Mouse (Mus musculus) layer of hippocampus, adult 18-20 months (tissue): ENCODE results near the gene Ank2. TPM values are rescaled to one million over a fixed set of nuclear protein-coding genes. Genes with fewer than 3 reads are reported as not detected.
"Not testable (repeated sequence)": the region's sequence is repeated elsewhere in the genome, so short reads cannot be mapped to it uniquely, and the experiment has no call there.

ENCODE experiments used
- DNase-seq, 2 experiments: peaks; one replicate each; pipeline ENCODE4 v3.0.0; 2022; ENCODE audit warnings: low spot score in 2 of 2
- total RNA-seq, 2 experiments: library from RNA; stranded (reverse); gene quantifications; 2 replicates each; pipeline ENCODE4 v1.2.3; 2021

The Ank2 gene
- total RNA-seq, 2 experiments from 2014 or later = 699 to 719 TPM

GRCm38 (mm10) chr3:127485174-127485573 is 14.0 kb downstream of the Ank2 start:
- DNase-seq = peak; percentile 59 to 77

GRCm38 (mm10) chr3:127481658-127482057 is 17.5 kb downstream of the Ank2 start:
- DNase-seq = no peak

- not testable (repeated sequence) for DNase-seq
Observed at GRCm38 (mm10) chr3:127480369-127480768, 18.8 kb downstream of the Ank2 start.

GRCm38 (mm10) chr3:127474115-127474514 is 25.0 kb downstream of the Ank2 start:
- DNase-seq = no peak

GRCm38 (mm10) chr3:127469164-127469752 is 29.9 kb downstream of the Ank2 start:
- DNase-seq = no peak

- DNase-seq = no peak
Observed at GRCm38 (mm10) chr3:127468569-127468968, 30.6 kb downstream of the Ank2 start.

- no peak for DNase-seq
Observed at GRCm38 (mm10) chr3:127463816-127464480, 35.2 kb downstream of the Ank2 start.

- DNase-seq = no peak
Observed at GRCm38 (mm10) chr3:127463165-127463564, 36.0 kb downstream of the Ank2 start.

- no peak for DNase-seq
Observed at GRCm38 (mm10) chr3:127462413-127462812, 36.7 kb downstream of the Ank2 start.

- DNase-seq = no peak
Observed at GRCm38 (mm10) chr3:127460891-127461437, 38.2 kb downstream of the Ank2 start.

GRCm38 (mm10) chr3:127459858-127460257 is 39.3 kb downstream of the Ank2 start:
- DNase-seq = no peak

- no peak for DNase-seq
Observed at GRCm38 (mm10) chr3:127458925-127459324, 40.2 kb downstream of the Ank2 start.

GRCm38 (mm10) chr3:127458420-127458798 is 40.7 kb downstream of the Ank2 start:
- DNase-seq = no peak

- DNase-seq = no peak
Observed at GRCm38 (mm10) chr3:127457761-127458419, 41.3 kb downstream of the Ank2 start.

GRCm38 (mm10) chr3:127453738-127454137 is 45.4 kb downstream of the Ank2 start:
- no peak for DNase-seq

GRCm38 (mm10) chr3:127453254-127453653 is 45.9 kb downstream of the Ank2 start:
- DNase-seq = no peak

GRCm38 (mm10) chr3:127452233-127452632 is 46.9 kb downstream of the Ank2 start:
- DNase-seq = no peak

- DNase-seq = no peak
Observed at GRCm38 (mm10) chr3:127451741-127452140, 47.4 kb downstream of the Ank2 start.

GRCm38 (mm10) chr3:127451070-127451469 is 48.1 kb downstream of the Ank2 start:
- DNase-seq = peak in 1 of 2 experiments; percentile 51

- peak; percentile 32 to 81 for DNase-seq
Observed at GRCm38 (mm10) chr3:127446173-127446572, 53.0 kb downstream of the Ank2 start.

GRCm38 (mm10) chr3:127433291-127433690 is 65.9 kb downstream of the Ank2 start:
- no peak for DNase-seq

GRCm38 (mm10) chr3:127429866-127430265 is 69.3 kb downstream of the Ank2 start:
- DNase-seq = no peak
